Mouse (Mus musculus) heart, postnatal 0 days (tissue): ENCODE measurements around the gene Plcb4.

Source experiments
- CTCF ChIP-seq: IDR thresholded peaks from 2 replicates; pipeline ENCODE4 v1.5.1; 2016; ENCODE audit warnings: antibody characterized with exemption, control low read depth, low read depth
- EP300 ChIP-seq: IDR thresholded peaks from 2 replicates; pipeline ENCODE4 v1.6.1; 2016; ENCODE audit warnings: antibody characterized with exemption, low read depth

DNA sequence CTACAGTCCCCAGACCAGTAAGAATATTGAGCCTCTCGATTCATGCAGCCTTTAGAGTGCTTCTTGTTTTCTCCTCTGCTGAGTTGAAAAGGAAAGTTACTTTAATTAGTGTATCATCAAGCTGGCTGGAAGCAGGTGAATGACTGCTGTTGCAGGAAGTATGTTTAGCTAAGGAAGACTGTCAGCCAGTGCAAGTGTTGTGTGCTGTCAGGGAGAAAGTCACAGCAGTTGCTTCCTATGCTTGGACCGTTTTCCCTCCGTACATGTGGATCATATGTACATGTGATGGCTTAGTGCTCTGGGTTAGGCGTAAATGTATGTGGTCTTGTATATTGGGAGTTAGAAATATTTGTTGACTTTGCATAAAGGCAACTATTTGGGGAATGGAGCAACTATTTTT lies 69.1 kb downstream of the Plcb4 start:
- TF ChIP-seq CTCF (no peak), EP300 (no peak)
